ENCODE assay signal across 17 mouse cellular contexts in genomic region chr5:52774267-52774666, GRCm38 (mm10).
"Had no signal": no experiment of that assay in that cellular context is flagged by ENCODE, and none has a peak within 500 bp of the region (broad histone marks: within the 10 kb centered on the region; RNA-seq: fewer than 3 reads in every experiment).

No protein-coding gene starts in this region.

- DNase-seq: liver, embryonic 13.5 days; lung, adult 18-20 months; lung, postnatal 14 days; lung, postnatal 36 days; right cerebral cortex, postnatal 14 days; thymus, adult 2 months; thymus, postnatal 25 days; thymus, postnatal 4 days had no signal

- H3K4me2 ChIP-seq: liver, embryonic 13.5 days; liver, embryonic 15.5 days; lung, embryonic 15.5 days; midbrain, embryonic 11.5 days; midbrain, embryonic 13.5 days; midbrain, embryonic 15.5 days; neural tube, embryonic 12.5 days had no signal

- H3K27ac ChIP-seq: liver, embryonic 13.5 days; liver, embryonic 15.5 days; lung, embryonic 15.5 days; macrophage; midbrain, embryonic 13.5 days; midbrain, embryonic 15.5 days; neural tube, embryonic 12.5 days had no signal

- H3K4me3 ChIP-seq: liver, embryonic 13.5 days; liver, embryonic 15.5 days; lung, embryonic 15.5 days; megakaryocyte, embryonic 14.5 days; midbrain, embryonic 13.5 days; midbrain, embryonic 15.5 days; neural tube, embryonic 12.5 days had no signal

- H3K9ac ChIP-seq: liver, embryonic 13.5 days; liver, embryonic 15.5 days; lung, embryonic 15.5 days; midbrain, embryonic 13.5 days; midbrain, embryonic 15.5 days; neural tube, embryonic 12.5 days had no signal

- H3K4me1 ChIP-seq: lung, embryonic 15.5 days; midbrain, embryonic 13.5 days; midbrain, embryonic 15.5 days; neural tube, embryonic 12.5 days had no signal

- H3K27me3 ChIP-seq: liver, embryonic 13.5 days; liver, embryonic 15.5 days; lung, embryonic 15.5 days; megakaryocyte, embryonic 14.5 days; midbrain, embryonic 13.5 days; midbrain, embryonic 15.5 days; neural tube, embryonic 12.5 days had no signal

- H3K9me3 ChIP-seq: liver, embryonic 13.5 days; liver, embryonic 15.5 days; lung, embryonic 15.5 days; midbrain, embryonic 13.5 days; midbrain, embryonic 15.5 days; neural tube, embryonic 12.5 days had no signal

- H3K36me3 ChIP-seq: midbrain, embryonic 15.5 days had no signal

- ATAC-seq: lung, postnatal 0 days; midbrain, embryonic 13.5 days; midbrain, embryonic 15.5 days had no signal
